Mouse (Mus musculus): ENCODE measurements around the gene Cfap43. TPM values are rescaled to one million over a fixed set of nuclear protein-coding genes. Genes with fewer than 3 reads are reported as not detected.

Gene Cfap43
- polyA plus RNA-seq, 1 experiment: 0.02 TPM

GRCm38 (mm10) chr19:47725643-47726140 is 193.4 kb downstream of the Cfap43 start:
- no peaks in the 10 kb centered on the region for H3K79me2 ChIP-seq (ENCODE audit: control insufficient read depth, insufficient read depth)
- H3ac ChIP-seq (ENCODE audit: control insufficient read depth, insufficient read length): no peak overlapping the region
- TF ChIP-seq POLR2A (IDR thresholded peaks at IDR 0.05; ENCODE audit: insufficient read length, low read depth) (no peak), TCF12 (IDR thresholded peaks at IDR 0.05; ENCODE audit: insufficient read depth, poor library complexity, severe bottlenecking) (no peak), REST (IDR thresholded peaks at IDR 0.05; ENCODE audit: insufficient read depth, insufficient read length) (no peak), TCF3 (IDR thresholded peaks at IDR 0.05; ENCODE audit: insufficient read length, low read depth) (no peak), POLR2AphosphoS2 (IDR thresholded peaks at IDR 0.05; ENCODE audit: insufficient read length, low read depth) (no peak), MAX (IDR thresholded peaks at IDR 0.05; ENCODE audit: low read depth) (no peak), MYOD1 (IDR thresholded peaks at IDR 0.05; ENCODE audit: control insufficient read depth in 1 of 3, insufficient read length in 2 of 3, low read depth in 2 of 3) (no peak), SRF (IDR thresholded peaks at IDR 0.05; ENCODE audit: control insufficient read depth, insufficient read length, low read depth) (no peak), USF1 (IDR thresholded peaks at IDR 0.05; ENCODE audit: low read depth) (no peak), MYOG (IDR thresholded peaks at IDR 0.05; ENCODE audit: control insufficient read depth in 1 of 3, insufficient read depth in 1 of 3, insufficient read length in 2 of 3, low read depth in 2 of 3) (no peak), CEBPB (IDR thresholded peaks at IDR 0.05; ENCODE audit: insufficient read depth, poor library complexity, severe bottlenecking) (no peak), E2F4 (IDR thresholded peaks at IDR 0.05; ENCODE audit: insufficient read depth) (no peak)
- H3K4me3 ChIP-seq: no peak overlapping the region
- H3K36me3 ChIP-seq (ENCODE audit: control insufficient read depth, insufficient read depth): no peaks in the 10 kb centered on the region
- no peak overlapping the region for H3K4me2 ChIP-seq (ENCODE audit: low read depth)
- H3K27me3 ChIP-seq (ENCODE audit: control insufficient read depth, insufficient read depth, insufficient read length): no peaks in the 10 kb centered on the region

- no peaks in the 10 kb centered on the region for H3K79me2 ChIP-seq (ENCODE audit: control insufficient read depth, insufficient read depth)
- no peak overlapping the region for H3K4me3 ChIP-seq
- H3ac ChIP-seq (ENCODE audit: control insufficient read depth, insufficient read length): no peak overlapping the region
- no peak overlapping the region for H3K4me2 ChIP-seq (ENCODE audit: low read depth)
- H3K36me3 ChIP-seq (ENCODE audit: control insufficient read depth, insufficient read depth): no peaks in the 10 kb centered on the region
- no peaks in the 10 kb centered on the region for H3K27me3 ChIP-seq (ENCODE audit: control insufficient read depth, insufficient read depth, insufficient read length)
- no peak for TF ChIP-seq MAX (IDR thresholded peaks at IDR 0.05; ENCODE audit: low read depth)
- no peak for TF ChIP-seq SRF (IDR thresholded peaks at IDR 0.05; ENCODE audit: control insufficient read depth, insufficient read length, low read depth)
- no peak for TF ChIP-seq MYOG (IDR thresholded peaks at IDR 0.05; ENCODE audit: control insufficient read depth in 1 of 3, insufficient read depth in 1 of 3, insufficient read length in 2 of 3, low read depth in 2 of 3)
- TF ChIP-seq MYOD1 (IDR thresholded peaks at IDR 0.05; ENCODE audit: control insufficient read depth in 1 of 3, insufficient read length in 2 of 3, low read depth in 2 of 3): no peak
- TF ChIP-seq USF1 (IDR thresholded peaks at IDR 0.05; ENCODE audit: low read depth): no peak
- no peak for TF ChIP-seq TCF3 (IDR thresholded peaks at IDR 0.05; ENCODE audit: insufficient read length, low read depth)
- TF ChIP-seq E2F4 (IDR thresholded peaks at IDR 0.05; ENCODE audit: insufficient read depth): no peak
- no peak for TF ChIP-seq POLR2AphosphoS2 (IDR thresholded peaks at IDR 0.05; ENCODE audit: insufficient read length, low read depth)
- no peak for TF ChIP-seq REST (IDR thresholded peaks at IDR 0.05; ENCODE audit: insufficient read depth, insufficient read length)
- no peak for TF ChIP-seq TCF12 (IDR thresholded peaks at IDR 0.05; ENCODE audit: insufficient read depth, poor library complexity, severe bottlenecking)
- no peak for TF ChIP-seq POLR2A (IDR thresholded peaks at IDR 0.05; ENCODE audit: insufficient read length, low read depth)
- TF ChIP-seq CEBPB (IDR thresholded peaks at IDR 0.05; ENCODE audit: insufficient read depth, poor library complexity, severe bottlenecking): no peak
Measured at GRCm38 (mm10) chr19:47724903-47725302, 194.2 kb downstream of the Cfap43 start.

GRCm38 (mm10) chr19:47722471-47722870 is 196.6 kb downstream of the Cfap43 start:
- Histone ChIP-seq H3K4me2 (ENCODE audit: low read depth) (no peak overlapping the region), H3K36me3 (ENCODE audit: control insufficient read depth, insufficient read depth) (no peaks in the 10 kb centered on the region), H3K79me2 (ENCODE audit: control insufficient read depth, insufficient read depth) (no peaks in the 10 kb centered on the region), H3K27me3 (ENCODE audit: control insufficient read depth, insufficient read depth, insufficient read length) (no peaks in the 10 kb centered on the region), H3ac (ENCODE audit: control insufficient read depth, insufficient read length) (no peak overlapping the region), H3K4me3 (no peak overlapping the region)
- no peak for TF ChIP-seq REST (IDR thresholded peaks at IDR 0.05; ENCODE audit: insufficient read depth, insufficient read length)
- TF ChIP-seq POLR2AphosphoS2 (IDR thresholded peaks at IDR 0.05; ENCODE audit: insufficient read length, low read depth): no peak
- TF ChIP-seq TCF12 (IDR thresholded peaks at IDR 0.05; ENCODE audit: insufficient read depth, poor library complexity, severe bottlenecking): no peak
- no peak for TF ChIP-seq TCF3 (IDR thresholded peaks at IDR 0.05; ENCODE audit: insufficient read length, low read depth)
- no peak for TF ChIP-seq MYOD1 (IDR thresholded peaks at IDR 0.05; ENCODE audit: control insufficient read depth in 1 of 3, insufficient read length in 2 of 3, low read depth in 2 of 3)
- no peak for TF ChIP-seq CEBPB (IDR thresholded peaks at IDR 0.05; ENCODE audit: insufficient read depth, poor library complexity, severe bottlenecking)

- Histone ChIP-seq H3K4me3 (no peak overlapping the region), H3K36me3 (ENCODE audit: control insufficient read depth, insufficient read depth) (no peaks in the 10 kb centered on the region), H3ac (ENCODE audit: control insufficient read depth, insufficient read length) (no peak overlapping the region), H3K4me2 (ENCODE audit: low read depth) (no peak overlapping the region), H3K27me3 (ENCODE audit: control insufficient read depth, insufficient read depth, insufficient read length) (no peaks in the 10 kb centered on the region), H3K79me2 (ENCODE audit: control insufficient read depth, insufficient read depth) (no peaks in the 10 kb centered on the region)
- TF ChIP-seq POLR2AphosphoS2 (IDR thresholded peaks at IDR 0.05; ENCODE audit: insufficient read length, low read depth) (no peak), E2F4 (IDR thresholded peaks at IDR 0.05; ENCODE audit: insufficient read depth) (no peak), CEBPB (IDR thresholded peaks at IDR 0.05; ENCODE audit: insufficient read depth, poor library complexity, severe bottlenecking) (no peak), SRF (IDR thresholded peaks at IDR 0.05; ENCODE audit: control insufficient read depth, insufficient read length, low read depth) (no peak), USF1 (IDR thresholded peaks at IDR 0.05; ENCODE audit: low read depth) (no peak)
Measured at GRCm38 (mm10) chr19:47719147-47719546, 199.9 kb downstream of the Cfap43 start.

GRCm38 (mm10) chr19:47716144-47716543 is 202.9 kb downstream of the Cfap43 start:
- TF ChIP-seq MYOD1 (IDR thresholded peaks at IDR 0.05; ENCODE audit: control insufficient read depth in 1 of 3, insufficient read length in 2 of 3, low read depth in 2 of 3) (no peak), POLR2AphosphoS2 (IDR thresholded peaks at IDR 0.05; ENCODE audit: insufficient read length, low read depth) (no peak), CEBPB (IDR thresholded peaks at IDR 0.05; ENCODE audit: insufficient read depth, poor library complexity, severe bottlenecking) (no peak), MAX (IDR thresholded peaks at IDR 0.05; ENCODE audit: low read depth) (no peak), TCF3 (IDR thresholded peaks at IDR 0.05; ENCODE audit: insufficient read length, low read depth) (no peak), POLR2A (IDR thresholded peaks at IDR 0.05; ENCODE audit: insufficient read length, low read depth) (no peak), TCF12 (IDR thresholded peaks at IDR 0.05; ENCODE audit: insufficient read depth, poor library complexity, severe bottlenecking) (no peak), SRF (IDR thresholded peaks at IDR 0.05; ENCODE audit: control insufficient read depth, insufficient read length, low read depth) (no peak), MYOG (IDR thresholded peaks at IDR 0.05; ENCODE audit: control insufficient read depth in 1 of 3, insufficient read depth in 1 of 3, insufficient read length in 2 of 3, low read depth in 2 of 3) (no peak), USF1 (IDR thresholded peaks at IDR 0.05; ENCODE audit: low read depth) (no peak), REST (IDR thresholded peaks at IDR 0.05; ENCODE audit: insufficient read depth, insufficient read length) (no peak), E2F4 (IDR thresholded peaks at IDR 0.05; ENCODE audit: insufficient read depth) (no peak)

More at GRCm38 (mm10) chr19:47716144-47716543, 202.9 kb downstream of the Cfap43 start:
- Histone ChIP-seq H3K27me3 (ENCODE audit: control insufficient read depth, insufficient read depth, insufficient read length) (no peaks in the 10 kb centered on the region), H3K79me2 (ENCODE audit: control insufficient read depth, insufficient read depth) (no peaks in the 10 kb centered on the region), H3K4me2 (ENCODE audit: low read depth) (no peak overlapping the region), H3K4me3 (no peak overlapping the region), H3ac (ENCODE audit: control insufficient read depth, insufficient read length) (no peak overlapping the region), H3K36me3 (ENCODE audit: control insufficient read depth, insufficient read depth) (no peaks in the 10 kb centered on the region)
